Mouse (Mus musculus) left cerebral cortex, adult 2 months (tissue): ENCODE measurements at regions not wholly inside any gene's neighbourhood (a gene's known extent, or its start where the extent isn't known, plus 50 kb on each side); places are given as distances from the start of the nearest gene placed in this dataset.

Source experiments
- DNase-seq, 2 experiments: peaks; one replicate each; pipeline ENCODE4 v3.0.0; 2021 to 2022; ENCODE audit warnings: low spot score in 2 of 2, mixed read lengths in 1 of 2; ENCODE audit errors: extremely low spot score in 1 of 2
- H3K27ac ChIP-seq: fragments of 200-600 bp; 2 replicates; pipeline ENCODE4 v1.8.1; 2022
- H3K4me3 ChIP-seq: fragments of 200-600 bp; 2 replicates; pipeline ENCODE4 v1.8.1; 2022
- CTCF ChIP-seq: fragments of 200-600 bp; IDR thresholded peaks from 2 replicates; pipeline ENCODE4 v1.8.1; 2022; ENCODE audit warnings: antibody characterized with exemption, mild to moderate bottlenecking, moderate library complexity
- intact Hi-C: fragments of 180-260 bp; cut with DNase I; formaldehyde crosslinking; loops from one replicate; pipeline ENCODE4 v1.15.1; 2025

GRCm38 (mm10) chr14:111971857-111972256 lies 297.0 kb downstream of the Slitrk5 start:
- DNase-seq, result no peak
- no peak for TF ChIP-seq CTCF
- H3K27ac ChIP-seq, result no peak overlapping the region
- intact Hi-C loops, result no loop called here
- no peak overlapping the region for H3K4me3 ChIP-seq

GRCm38 (mm10) chr14:111995809-111996458 lies 321.0 kb downstream of the Slitrk5 start:
- no peak for DNase-seq
- intact Hi-C loops, result no loop called here
- TF ChIP-seq CTCF, result no peak

GRCm38 (mm10) chr14:112002146-112002545 lies 327.2 kb downstream of the Slitrk5 start:
- no peak for DNase-seq
- no peak overlapping the region for H3K27ac ChIP-seq

More at GRCm38 (mm10) chr14:111995809-111996458, 321.0 kb downstream of the Slitrk5 start:
- no peak overlapping the region for H3K4me3 ChIP-seq
- no peak overlapping the region for H3K27ac ChIP-seq

GRCm38 (mm10) chr14:112002881-112003280 lies 328.0 kb downstream of the Slitrk5 start:
- Histone ChIP-seq H3K27ac (no peak overlapping the region), H3K4me3 (no peak overlapping the region)
- no peak for TF ChIP-seq CTCF
- intact Hi-C loops, result no loop called here
- DNase-seq, result no peak

More at GRCm38 (mm10) chr14:112002146-112002545, 327.2 kb downstream of the Slitrk5 start:
- TF ChIP-seq CTCF, result no peak
- intact Hi-C loops, result no loop called here
- no peak overlapping the region for H3K4me3 ChIP-seq

- Histone ChIP-seq H3K27ac (no peak overlapping the region), H3K4me3 (no peak overlapping the region)
- no peak for TF ChIP-seq CTCF
- intact Hi-C loops, result no loop called here
- no peak for DNase-seq
Measured at GRCm38 (mm10) chr14:112008651-112009050, 333.8 kb downstream of the Slitrk5 start.

GRCm38 (mm10) chr14:112029331-112029730 lies 354.4 kb downstream of the Slitrk5 start:
- DNase-seq, result no peak
- peak overlapping the region; percentile 82 for H3K27ac ChIP-seq
- TF ChIP-seq CTCF, result no peak
- intact Hi-C loops, result loop anchor here (5.0 kb wide), 2 partner anchors 142 to 352 kb away; partner anchors contain the start of gene Slitrk5
- H3K4me3 ChIP-seq, result no peak overlapping the region

GRCm38 (mm10) chr14:112075071-112075470 lies 400.2 kb downstream of the Slitrk5 start:
- no peak for TF ChIP-seq CTCF
- intact Hi-C loops, result no loop called here

More at GRCm38 (mm10) chr14:112075071-112075470, 400.2 kb downstream of the Slitrk5 start:
- H3K27ac ChIP-seq, result no peak overlapping the region
- no peak for DNase-seq
- H3K4me3 ChIP-seq, result no peak overlapping the region
